Mouse (Mus musculus): Measurements from ENCODE around the gene Rhox3h.

DNA sequence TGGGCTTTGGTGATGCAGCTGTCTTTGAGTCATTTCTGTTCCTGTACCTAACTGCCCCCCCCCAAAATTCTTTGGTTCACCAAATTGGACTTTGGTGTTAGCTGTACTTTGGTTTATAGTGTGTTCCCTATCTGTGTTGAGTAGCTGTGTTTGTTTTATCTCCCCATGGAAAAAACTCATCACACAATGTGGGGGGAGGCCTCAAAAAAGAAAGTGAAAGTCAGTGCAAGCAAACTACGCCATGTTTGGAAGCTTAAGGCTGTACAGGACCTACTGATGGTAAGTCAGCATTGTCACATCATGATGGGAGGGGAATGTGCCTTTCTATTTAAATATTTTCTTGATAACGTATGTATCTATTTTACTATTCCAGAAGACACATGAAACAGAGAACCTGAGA lies 23.7 kb upstream of the Rhox3h start:
- TF ChIP-seq CTCF (IDR thresholded peaks at IDR 0.05; ENCODE audit: low read depth, low read length) (no peak), POLR2A (IDR thresholded peaks at IDR 0.05; ENCODE audit: extremely low read depth, insufficient read depth, low read length) (no peak)
